Mouse (Mus musculus): ENCODE measurements around the gene Pax7. TPM values are rescaled to one million over a fixed set of nuclear protein-coding genes. Genes with fewer than 3 reads are reported as not detected.

Gene Pax7
- polyA plus RNA-seq, 2 experiments, result 1.9 to 4.7 TPM

GRCm38 (mm10) chr4:139767115-139767718 lies 66.1 kb downstream of the Pax7 start:
- Histone ChIP-seq H3K4me3 (replicated peaks; ENCODE audit: low read length) (no peak overlapping the region), H3K4me2 (replicated peaks; ENCODE audit: low read depth, low read length, severe bottlenecking) (no peak overlapping the region), H3K27me3 (ENCODE audit: control insufficient read depth, insufficient read depth, low read length) (peaks cover 45% of the 10 kb centered on the region), H3K36me3 (ENCODE audit: control insufficient read depth, insufficient read depth, low read length) (no peaks in the 10 kb centered on the region), H3K4me1 (ENCODE audit: control insufficient read depth, insufficient read depth, low read length) (no peaks in the 10 kb centered on the region), H3K9me3 (ENCODE audit: control insufficient read depth, low read length) (no peaks in the 10 kb centered on the region), H3K27ac (replicated peaks; ENCODE audit: low read depth, low read length) (no peak overlapping the region), H3K9ac (ENCODE audit: low read depth, low read length, severe bottlenecking) (no peak overlapping the region)
- DNase-seq (ENCODE audit: low spot score) (no peak), ATAC-seq (ENCODE audit: low FRiP score, low read depth) (no peak)
- no peak for TF ChIP-seq POLR2A (IDR thresholded peaks at IDR 0.05; ENCODE audit: borderline replicate concordance, extremely low read depth, insufficient read depth, insufficient read length)
- WGBS, result 5% methylated on average over 17 of the region's 18 CpGs

DNA sequence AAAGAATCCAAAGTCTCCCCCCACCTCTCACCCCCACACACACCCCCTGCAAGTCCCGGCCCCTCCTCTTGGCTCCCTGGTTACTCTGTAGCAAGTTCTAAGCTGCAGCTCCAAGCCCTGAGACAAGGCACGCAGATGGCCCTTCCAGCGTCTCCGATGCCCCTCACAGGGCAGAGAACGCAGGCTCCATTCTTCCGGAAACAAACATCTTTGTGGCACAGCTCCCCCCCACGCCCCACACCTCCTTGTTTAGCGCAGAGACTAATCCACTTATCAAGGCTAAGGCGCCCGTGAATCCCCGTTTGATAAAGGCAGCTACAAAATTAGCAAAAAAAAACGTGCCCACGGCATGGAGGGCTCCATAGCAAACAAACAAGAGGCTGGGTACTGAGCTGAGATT lies 71.4 kb downstream of the Pax7 start:
- TF ChIP-seq POLR2A (IDR thresholded peaks at IDR 0.05; ENCODE audit: borderline replicate concordance, extremely low read depth, insufficient read depth, insufficient read length), result no peak
- H3K36me3 ChIP-seq (ENCODE audit: control insufficient read depth, insufficient read depth, low read length), result no peaks in the 10 kb centered on the region
- no peak overlapping the region for H3K4me3 ChIP-seq (replicated peaks; ENCODE audit: low read length)
- no peak for ATAC-seq (ENCODE audit: low FRiP score, low read depth)
- H3K9me3 ChIP-seq (ENCODE audit: control insufficient read depth, low read length), result no peaks in the 10 kb centered on the region
- no peaks in the 10 kb centered on the region for H3K4me1 ChIP-seq (ENCODE audit: control insufficient read depth, insufficient read depth, low read length)
- H3K9ac ChIP-seq (ENCODE audit: low read depth, low read length, severe bottlenecking), result no peak overlapping the region
- no peak overlapping the region for H3K4me2 ChIP-seq (replicated peaks; ENCODE audit: low read depth, low read length, severe bottlenecking)
- no peak overlapping the region for H3K27ac ChIP-seq (replicated peaks; ENCODE audit: low read depth, low read length)
- H3K27me3 ChIP-seq (ENCODE audit: control insufficient read depth, insufficient read depth, low read length), result peaks cover 44% of the 10 kb centered on the region
- DNase-seq (ENCODE audit: low spot score), result no peak
- WGBS, result 17% methylated on average over 13 of the region's 13 CpGs

GRCm38 (mm10) chr4:139760736-139761135 lies 72.6 kb downstream of the Pax7 start:
- no peak overlapping the region for H3K4me3 ChIP-seq (replicated peaks; ENCODE audit: low read length)
- H3K9me3 ChIP-seq (ENCODE audit: control insufficient read depth, low read length), result no peaks in the 10 kb centered on the region
- WGBS, result 39% methylated on average over 11 of the region's 11 CpGs
- H3K36me3 ChIP-seq (ENCODE audit: control insufficient read depth, insufficient read depth, low read length), result no peaks in the 10 kb centered on the region
- TF ChIP-seq POLR2A (IDR thresholded peaks at IDR 0.05; ENCODE audit: borderline replicate concordance, extremely low read depth, insufficient read depth, insufficient read length), result no peak
- no peaks in the 10 kb centered on the region for H3K4me1 ChIP-seq (ENCODE audit: control insufficient read depth, insufficient read depth, low read length)
- no peak overlapping the region for H3K27ac ChIP-seq (replicated peaks; ENCODE audit: low read depth, low read length)
- no peak overlapping the region for H3K4me2 ChIP-seq (replicated peaks; ENCODE audit: low read depth, low read length, severe bottlenecking)
- H3K9ac ChIP-seq (ENCODE audit: low read depth, low read length, severe bottlenecking), result no peak overlapping the region
- peaks cover 35% of the 10 kb centered on the region for H3K27me3 ChIP-seq (ENCODE audit: control insufficient read depth, insufficient read depth, low read length)
- ATAC-seq (ENCODE audit: low FRiP score, low read depth) (no peak), DNase-seq (ENCODE audit: low spot score) (no peak)

GRCm38 (mm10) chr4:139758512-139759340 lies 74.6 kb downstream of the Pax7 start:
- no peak overlapping the region for H3K27ac ChIP-seq (replicated peaks; ENCODE audit: low read depth, low read length)
- no peaks in the 10 kb centered on the region for H3K9me3 ChIP-seq (ENCODE audit: control insufficient read depth, low read length)
- 10% methylated on average over 17 of the region's 17 CpGs for WGBS
- ATAC-seq (ENCODE audit: low FRiP score, low read depth), result no peak
- no peak overlapping the region for H3K4me3 ChIP-seq (replicated peaks; ENCODE audit: low read length)
- H3K9ac ChIP-seq (ENCODE audit: low read depth, low read length, severe bottlenecking), result no peak overlapping the region
- H3K36me3 ChIP-seq (ENCODE audit: control insufficient read depth, insufficient read depth, low read length), result no peaks in the 10 kb centered on the region
- H3K4me1 ChIP-seq (ENCODE audit: control insufficient read depth, insufficient read depth, low read length), result no peaks in the 10 kb centered on the region
- DNase-seq (ENCODE audit: low spot score), result no peak
- no peak overlapping the region for H3K4me2 ChIP-seq (replicated peaks; ENCODE audit: low read depth, low read length, severe bottlenecking)
- TF ChIP-seq POLR2A (IDR thresholded peaks at IDR 0.05; ENCODE audit: borderline replicate concordance, extremely low read depth, insufficient read depth, insufficient read length), result no peak
- H3K27me3 ChIP-seq (ENCODE audit: control insufficient read depth, insufficient read depth, low read length), result peaks cover 25% of the 10 kb centered on the region

DNA sequence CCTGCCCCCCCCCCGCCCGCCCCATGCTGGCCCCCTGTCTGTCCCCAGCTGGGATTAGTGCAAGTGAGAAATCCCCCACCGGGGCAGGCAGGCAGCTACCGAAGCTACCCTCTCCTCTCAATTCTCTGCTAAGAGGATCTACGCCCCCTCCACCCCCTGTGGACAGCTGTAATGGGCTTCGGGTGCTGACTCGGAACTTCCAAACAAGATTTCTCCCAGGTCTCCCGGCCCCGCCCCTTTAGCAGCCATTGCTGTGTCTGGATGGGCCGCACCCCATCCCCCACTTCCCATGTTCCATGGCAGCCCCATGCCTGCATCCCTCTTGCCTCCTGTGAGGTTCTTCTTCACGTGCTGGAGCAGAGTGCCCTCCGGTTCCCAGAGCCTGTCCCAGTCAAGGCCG lies 76.4 kb downstream of the Pax7 start:
- no peak for DNase-seq (ENCODE audit: low spot score)
- Histone ChIP-seq H3K36me3 (ENCODE audit: control insufficient read depth, insufficient read depth, low read length) (no peaks in the 10 kb centered on the region), H3K27me3 (ENCODE audit: control insufficient read depth, insufficient read depth, low read length) (peaks cover 14% of the 10 kb centered on the region; the same call in 1 of the 2 replicates), H3K4me3 (replicated peaks; ENCODE audit: low read length) (no peak overlapping the region), H3K9me3 (ENCODE audit: control insufficient read depth, low read length) (no peaks in the 10 kb centered on the region), H3K4me1 (ENCODE audit: control insufficient read depth, insufficient read depth, low read length) (no peaks in the 10 kb centered on the region), H3K9ac (ENCODE audit: low read depth, low read length, severe bottlenecking) (no peak overlapping the region), H3K27ac (replicated peaks; ENCODE audit: low read depth, low read length) (no peak overlapping the region), H3K4me2 (replicated peaks; ENCODE audit: low read depth, low read length, severe bottlenecking) (no peak overlapping the region)
- ATAC-seq (ENCODE audit: low FRiP score, low read depth), result no peak
- 7% methylated on average over 12 of the region's 13 CpGs for WGBS
- TF ChIP-seq POLR2A (IDR thresholded peaks at IDR 0.05; ENCODE audit: borderline replicate concordance, extremely low read depth, insufficient read depth, insufficient read length), result no peak

All from limb, embryonic 14.5 days (tissue).